Mouse (Mus musculus) adrenal gland (tissue): ENCODE results near the gene Dennd6a.

ENCODE experiments used
- microRNA-seq, 2 experiments: library from miRNA; unstranded; fragments of <30 nt; microRNA quantifications; one replicate each; pipeline ENCODE4; 2019

Dennd6a gene

Small RNA genes lying within 50 kb of the gene (microRNA-seq; reads per million reads assigned to microRNA genes)
- gene Mir7672: 0 to 0.12 reads per million in 2 experiments
